In genomic region chr10:14471039-14471550, GRCm38 (mm10) we compare ENCODE assay signal across 14 mouse cellular contexts.
"Had no signal": no experiment of that assay in that cellular context is flagged by ENCODE, and none has a peak within 500 bp of the region (broad histone marks: within the 10 kb centered on the region; RNA-seq: fewer than 3 reads in every experiment).

No protein-coding gene starts in this region.

- DNase-seq: kidney, adult 2 months; kidney, postnatal 25 days; liver; liver, embryonic 13.5 days; liver, postnatal 0 days; right cerebral cortex, adult 18-20 months; right cerebral cortex, postnatal 25 days; thymus, postnatal 36 days had no signal

- H3K4me1 ChIP-seq: limb, embryonic 12.5 days; liver, embryonic 13.5 days; midbrain, embryonic 10.5 days; neural tube, embryonic 15.5 days had no signal

- H3K9me3 ChIP-seq: limb, embryonic 12.5 days; liver, embryonic 13.5 days; neural tube, embryonic 15.5 days had no signal

- H3K4me3 ChIP-seq: left cerebral cortex, adult 2 months; limb, embryonic 12.5 days; liver, embryonic 13.5 days; midbrain, embryonic 10.5 days; myocyte; neural tube, embryonic 15.5 days had no signal

- H3K27ac ChIP-seq: left cerebral cortex, adult 2 months; limb, embryonic 12.5 days; liver, embryonic 13.5 days; midbrain, embryonic 10.5 days; neural tube, embryonic 15.5 days had no signal

- H3K4me2 ChIP-seq: limb, embryonic 12.5 days; liver, embryonic 13.5 days; neural tube, embryonic 15.5 days had no signal

- H3K36me3 ChIP-seq: limb, embryonic 12.5 days; liver, embryonic 13.5 days; midbrain, embryonic 10.5 days; neural tube, embryonic 15.5 days had no signal

- H3K27me3 ChIP-seq: limb, embryonic 12.5 days; liver, embryonic 13.5 days; neural tube, embryonic 15.5 days had no signal

- ATAC-seq: intestine, embryonic 16.5 days; liver, postnatal 0 days had no signal

- H3K9ac ChIP-seq: limb, embryonic 12.5 days; liver, embryonic 13.5 days; liver, postnatal 0 days; neural tube, embryonic 15.5 days had no signal
